ENCODE assay signal across 8 mouse cellular contexts in the genomic region with DNA sequence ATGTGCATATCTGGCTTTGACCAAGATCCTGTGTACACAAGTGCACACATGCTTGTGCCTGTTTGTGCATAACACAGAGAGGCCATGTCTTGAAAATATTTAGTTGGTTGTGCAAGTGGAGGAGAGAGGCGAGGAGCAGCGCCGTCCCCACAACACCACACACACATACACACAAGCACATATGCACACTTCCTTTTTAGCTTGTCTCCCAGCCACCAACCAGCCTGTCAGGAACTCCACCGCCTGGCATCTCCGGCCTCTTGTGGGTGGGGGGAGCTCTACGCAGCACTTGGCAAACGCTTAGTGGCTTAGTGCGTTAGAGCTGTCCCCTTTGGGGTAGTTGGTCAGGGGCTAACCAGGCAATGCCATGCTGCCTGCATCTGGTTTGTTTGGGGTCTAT. TPM values are rescaled to one million over a fixed set of nuclear protein-coding genes. Genes with fewer than 3 reads are reported as not detected.
DNase-seq lines count a peak whose midpoint lies in the region; ATAC-seq and TF ChIP-seq lines count a peak whose summit lies in the region.

No protein-coding gene starts in this region.

- TF ChIP-seq POLR2A in brain, embryonic 14.5 days (IDR thresholded peaks at IDR 0.05; ENCODE audit: borderline replicate concordance, extremely low read depth, insufficient read depth, insufficient read length, poor library complexity, severe bottlenecking), result no peak

- no peak for DNase-seq in heart, postnatal 4 days
- DNase-seq in brain, embryonic 14.5 days (ENCODE audit: low read depth), result peak; percentile 65
- peak; percentile 43 for DNase-seq in left cerebral cortex, postnatal 4 days
- peak; percentile 47 for DNase-seq in midbrain, embryonic 14.5 days
- DNase-seq in embryo, embryonic 10.5 days (ENCODE audit: low spot score), result no peak
- no peak for DNase-seq in urinary bladder, adult 2 months (ENCODE audit: low spot score)

- H3K9me3 ChIP-seq in heart, embryonic 11.5 days (replicated peaks; ENCODE audit: control insufficient read depth, low read length), result no peaks in the 10 kb centered on the region
- H3K9me3 ChIP-seq in midbrain, embryonic 14.5 days (ENCODE audit: control insufficient read depth, low read length), result no peaks in the 10 kb centered on the region

- H3K9ac ChIP-seq in heart, embryonic 11.5 days (ENCODE audit: low read depth, low read length), result peak overlapping the region; percentile 83
- H3K9ac ChIP-seq in midbrain, embryonic 14.5 days (replicated peaks; ENCODE audit: low read length), result peak overlapping the region; percentile 84; the same call in 1 of the 2 replicates

- ATAC-seq in heart, embryonic 11.5 days (replicated peaks; ENCODE audit: insufficient number of reproducible peaks, low FRiP score, low TSS enrichment), result no peak
- ATAC-seq in granulocyte monocyte progenitor cell, adult 5-6 weeks (replicated peaks; ENCODE audit: poor library complexity, severe bottlenecking), result peak; percentile 76
- no peak for ATAC-seq in midbrain, embryonic 14.5 days (ENCODE audit: low FRiP score, low TSS enrichment)

- H3K27me3 ChIP-seq in heart, embryonic 11.5 days (ENCODE audit: control insufficient read depth, insufficient read depth, low read length), result no peaks in the 10 kb centered on the region
- no peaks in the 10 kb centered on the region for H3K27me3 ChIP-seq in midbrain, embryonic 14.5 days (ENCODE audit: control insufficient read depth, insufficient read depth, low read length)

- no peak for TF ChIP-seq CTCF in brain, embryonic 14.5 days (IDR thresholded peaks at IDR 0.05; ENCODE audit: borderline replicate concordance, extremely low read depth, insufficient read depth, insufficient read length)

- H3K4me3 ChIP-seq in heart, embryonic 11.5 days (ENCODE audit: low read depth, low read length), result peak overlapping the region; percentile 85
- H3K4me3 ChIP-seq in midbrain, embryonic 14.5 days (replicated peaks; ENCODE audit: low read depth, low read length), result peak overlapping the region; percentile 70

- H3K27ac ChIP-seq in heart, embryonic 11.5 days (ENCODE audit: low read depth, low read length), result no peak overlapping the region
- no peak overlapping the region for H3K27ac ChIP-seq in midbrain, embryonic 14.5 days (replicated peaks; ENCODE audit: low read depth, low read length)

- 50% methylated on average over 8 of the region's 8 CpGs for WGBS in heart, embryonic 11.5 days (ENCODE audit: insufficient replicate concordance)
- 43% methylated on average over 8 of the region's 8 CpGs for WGBS in midbrain, embryonic 14.5 days

- intact Hi-C loops in left cerebral cortex, postnatal 4 days (cut with DNase I), result loop anchor here (10.0 kb wide), 1 partner anchor 107 kb away; no protein-coding TSS in a partner anchor

- no peaks in the 10 kb centered on the region for H3K36me3 ChIP-seq in heart, embryonic 11.5 days (ENCODE audit: control insufficient read depth, insufficient read depth, low read length)
- H3K36me3 ChIP-seq in midbrain, embryonic 14.5 days (ENCODE audit: control insufficient read depth, insufficient read depth, low read length), result no peaks in the 10 kb centered on the region

- H3K4me2 ChIP-seq in heart, embryonic 11.5 days, result peak overlapping the region; percentile 99
- H3K4me2 ChIP-seq in midbrain, embryonic 14.5 days (ENCODE audit: low read length), result peak overlapping the region; percentile 98

- H3K4me1 ChIP-seq in heart, embryonic 11.5 days (ENCODE audit: control insufficient read depth, insufficient read depth, low read length), result peaks cover 28% of the 10 kb centered on the region
- peaks cover 18% of the 10 kb centered on the region for H3K4me1 ChIP-seq in midbrain, embryonic 14.5 days (ENCODE audit: control insufficient read depth, insufficient read depth, low read length)

RNA-seq across cellular contexts. Expression of gene Ctdspl, which starts 1.2 kb away (rescaled TPM):
- 8.5 and 10.5 TPM in 2 replicates for polyA plus RNA-seq in heart, embryonic 11.5 days (2014; fragmentation: Nextera tagmentation; extraction: Ambion mirVana)
- total RNA-seq in heart, postnatal 4 days (2021), result 10 to 100 TPM; 18.4 to 20.2 TPM
- polyA plus RNA-seq in brain, embryonic 14.5 days (2012; rRNA removed), result 13.8 and 16.0 TPM in 2 replicates
- 25.4 and 28.7 TPM in 2 replicates for total RNA-seq in granulocyte monocyte progenitor cell, adult 5-6 weeks (2014; fragmentation: Nextera tagmentation)
- 6.5 and 7.9 TPM in 2 replicates for total RNA-seq in granulocyte monocyte progenitor cell, adult 5-6 weeks (2017)
- total RNA-seq in left cerebral cortex, postnatal 4 days (2021), result 10 to 100 TPM; 18.3 to 19.6 TPM
- polyA plus RNA-seq in midbrain, embryonic 14.5 days (2014; fragmentation: Nextera tagmentation; extraction: Ambion mirVana), result 8.0 and 8.2 TPM in 2 replicates
- 24.4 and 27.7 TPM in 2 replicates for polyA plus RNA-seq in urinary bladder, adult 2 months (2012; rRNA removed)

Comparison
In these comparisons a context has a peak if more than half of its experiments do, and no peak if none do; other contexts are left out.
1. DNase-seq: peak in brain, embryonic 14.5 days (single experiment), left cerebral cortex, postnatal 4 days (single experiment) and midbrain, embryonic 14.5 days (single experiment); none in heart, postnatal 4 days (single experiment), embryo, embryonic 10.5 days (single experiment) and urinary bladder, adult 2 months (single experiment).